Mouse (Mus musculus): Measurements from ENCODE around the gene Naip1. TPM values are rescaled to one million over a fixed set of nuclear protein-coding genes. Genes with fewer than 3 reads are reported as not detected.
"Not testable (repeated sequence)": the region's sequence is repeated elsewhere in the genome, so short reads cannot be mapped to it uniquely, and the experiment has no call there.

Gene Naip1
- polyA plus RNA-seq, 1 experiment from 2014 or later: not detected

- DNase-seq (ENCODE audit: low spot score) (no peak), ATAC-seq (replicated peaks; ENCODE audit: low FRiP score) (no peak)
- no peak overlapping the region for H3K27ac ChIP-seq (ENCODE audit: low read depth, low read length)
- no peaks in the 10 kb centered on the region for H3K27me3 ChIP-seq (ENCODE audit: control insufficient read depth, insufficient read depth, low read length)
- WGBS: 94% methylated on average over 7 of the region's 7 CpGs
- no peak overlapping the region for H3K4me2 ChIP-seq (ENCODE audit: low read depth, low read length, severe bottlenecking)
- H3K4me1 ChIP-seq (replicated peaks; ENCODE audit: control insufficient read depth, insufficient read depth, low read length): no peaks in the 10 kb centered on the region
- peaks cover 6% of the 10 kb centered on the region; the same call in 1 of the 2 replicates for H3K36me3 ChIP-seq (ENCODE audit: control insufficient read depth, insufficient read depth, low read length)
- H3K9me3 ChIP-seq (ENCODE audit: control insufficient read depth, low read length): no peaks in the 10 kb centered on the region
- H3K9ac ChIP-seq (ENCODE audit: low read length): no peak overlapping the region
- H3K4me3 ChIP-seq (ENCODE audit: low read depth, low read length): no peak overlapping the region
Observed at GRCm38 (mm10) chr13:100483610-100484009, 30.9 kb upstream of the Naip1 start.

GRCm38 (mm10) chr13:100463527-100464222, 11.0 kb upstream of the Naip1 start:
- H3K27ac ChIP-seq (ENCODE audit: low read depth, low read length): no peak overlapping the region
- H3K4me3 ChIP-seq (ENCODE audit: low read depth, low read length): no peak overlapping the region
- no peak overlapping the region for H3K4me2 ChIP-seq (ENCODE audit: low read depth, low read length, severe bottlenecking)
- 86% methylated on average over 2 of the region's 2 CpGs for WGBS
- no peaks in the 10 kb centered on the region for H3K27me3 ChIP-seq (ENCODE audit: control insufficient read depth, insufficient read depth, low read length)
- no peak for ATAC-seq (replicated peaks; ENCODE audit: low FRiP score)
- H3K9me3 ChIP-seq (ENCODE audit: control insufficient read depth, low read length): no peaks in the 10 kb centered on the region
- no peak overlapping the region for H3K9ac ChIP-seq (ENCODE audit: low read length)
- H3K36me3 ChIP-seq (ENCODE audit: control insufficient read depth, insufficient read depth, low read length): peaks cover 17% of the 10 kb centered on the region
- no peaks in the 10 kb centered on the region for H3K4me1 ChIP-seq (replicated peaks; ENCODE audit: control insufficient read depth, insufficient read depth, low read length)
- no peak for DNase-seq (ENCODE audit: low spot score)

- Histone ChIP-seq H3K4me1 (replicated peaks; ENCODE audit: control insufficient read depth, insufficient read depth, low read length) (no peaks in the 10 kb centered on the region), H3K9me3 (ENCODE audit: control insufficient read depth, low read length) (no peaks in the 10 kb centered on the region), H3K36me3 (ENCODE audit: control insufficient read depth, insufficient read depth, low read length) (no peaks in the 10 kb centered on the region; the same call in 1 of the 2 replicates), H3K4me2 (ENCODE audit: low read depth, low read length, severe bottlenecking) (no peak overlapping the region), H3K27me3 (ENCODE audit: control insufficient read depth, insufficient read depth, low read length) (no peaks in the 10 kb centered on the region), H3K9ac (ENCODE audit: low read length) (no peak overlapping the region), H3K4me3 (ENCODE audit: low read depth, low read length) (no peak overlapping the region), H3K27ac (ENCODE audit: low read depth, low read length) (no peak overlapping the region)
- ATAC-seq (replicated peaks; ENCODE audit: low FRiP score): no peak
- 82% methylated on average over 3 of the region's 3 CpGs for WGBS
- DNase-seq (ENCODE audit: low spot score): no peak
Observed at GRCm38 (mm10) chr13:100461336-100461735, 8.7 kb upstream of the Naip1 start.

GRCm38 (mm10) chr13:100449495-100449894, 3.2 kb downstream of the Naip1 start:
- Histone ChIP-seq H3K27ac (ENCODE audit: low read depth, low read length) (no peak overlapping the region), H3K9me3 (ENCODE audit: control insufficient read depth, low read length) (no peaks in the 10 kb centered on the region), H3K27me3 (ENCODE audit: control insufficient read depth, insufficient read depth, low read length) (no peaks in the 10 kb centered on the region), H3K9ac (ENCODE audit: low read length) (no peak overlapping the region), H3K4me3 (ENCODE audit: low read depth, low read length) (no peak overlapping the region), H3K36me3 (ENCODE audit: control insufficient read depth, insufficient read depth, low read length) (no peaks in the 10 kb centered on the region), H3K4me1 (replicated peaks; ENCODE audit: control insufficient read depth, insufficient read depth, low read length) (no peaks in the 10 kb centered on the region), H3K4me2 (ENCODE audit: low read depth, low read length, severe bottlenecking) (no peak overlapping the region)
- DNase-seq (ENCODE audit: low spot score) (no peak), ATAC-seq (replicated peaks; ENCODE audit: low FRiP score) (no peak)
- 89% methylated on average over 1 of the region's 1 CpGs for WGBS

GRCm38 (mm10) chr13:100440116-100440515, 12.6 kb downstream of the Naip1 start:
- no peaks in the 10 kb centered on the region for H3K9me3 ChIP-seq (ENCODE audit: control insufficient read depth, low read length)
- no peaks in the 10 kb centered on the region for H3K27me3 ChIP-seq (ENCODE audit: control insufficient read depth, insufficient read depth, low read length)
- no peak overlapping the region for H3K4me2 ChIP-seq (ENCODE audit: low read depth, low read length, severe bottlenecking)
- H3K4me1 ChIP-seq (replicated peaks; ENCODE audit: control insufficient read depth, insufficient read depth, low read length): no peaks in the 10 kb centered on the region
- no peak overlapping the region for H3K9ac ChIP-seq (ENCODE audit: low read length)
- ATAC-seq (replicated peaks; ENCODE audit: low FRiP score) (no peak), DNase-seq (ENCODE audit: low spot score) (no peak)
- H3K4me3 ChIP-seq (ENCODE audit: low read depth, low read length): no peak overlapping the region
- H3K36me3 ChIP-seq (ENCODE audit: control insufficient read depth, insufficient read depth, low read length): no peaks in the 10 kb centered on the region
- WGBS: 74% methylated on average over 3 of the region's 3 CpGs
- H3K27ac ChIP-seq (ENCODE audit: low read depth, low read length): no peak overlapping the region

GRCm38 (mm10) chr13:100438701-100439100, 14.0 kb downstream of the Naip1 start:
- H3K27ac ChIP-seq (ENCODE audit: low read depth, low read length): no peak overlapping the region

GRCm38 (mm10) chr13:100437322-100437825, 15.3 kb downstream of the Naip1 start:
- no peaks in the 10 kb centered on the region for H3K9me3 ChIP-seq (ENCODE audit: control insufficient read depth, low read length)
- WGBS: 74% methylated on average over 3 of the region's 3 CpGs
- DNase-seq (ENCODE audit: low spot score): no peak
- no peak overlapping the region for H3K4me2 ChIP-seq (ENCODE audit: low read depth, low read length, severe bottlenecking)
- no peaks in the 10 kb centered on the region for H3K4me1 ChIP-seq (replicated peaks; ENCODE audit: control insufficient read depth, insufficient read depth, low read length)
- ATAC-seq (replicated peaks; ENCODE audit: low FRiP score): no peak
- no peaks in the 10 kb centered on the region for H3K36me3 ChIP-seq (ENCODE audit: control insufficient read depth, insufficient read depth, low read length)
- no peak overlapping the region for H3K4me3 ChIP-seq (ENCODE audit: low read depth, low read length)
- H3K27ac ChIP-seq (ENCODE audit: low read depth, low read length): no peak overlapping the region
- no peaks in the 10 kb centered on the region for H3K27me3 ChIP-seq (ENCODE audit: control insufficient read depth, insufficient read depth, low read length)
- no peak overlapping the region for H3K9ac ChIP-seq (ENCODE audit: low read length)

More at GRCm38 (mm10) chr13:100438701-100439100, 14.0 kb downstream of the Naip1 start:
- H3K36me3 ChIP-seq (ENCODE audit: control insufficient read depth, insufficient read depth, low read length): no peaks in the 10 kb centered on the region
- no peaks in the 10 kb centered on the region for H3K9me3 ChIP-seq (ENCODE audit: control insufficient read depth, low read length)
- no peak overlapping the region for H3K4me2 ChIP-seq (ENCODE audit: low read depth, low read length, severe bottlenecking)
- DNase-seq (ENCODE audit: low spot score) (no peak), ATAC-seq (replicated peaks; ENCODE audit: low FRiP score) (no peak)
- 59% methylated on average over 1 of the region's 1 CpGs for WGBS
- no peak overlapping the region for H3K4me3 ChIP-seq (ENCODE audit: low read depth, low read length)
- H3K4me1 ChIP-seq (replicated peaks; ENCODE audit: control insufficient read depth, insufficient read depth, low read length): no peaks in the 10 kb centered on the region
- no peak overlapping the region for H3K9ac ChIP-seq (ENCODE audit: low read length)
- H3K27me3 ChIP-seq (ENCODE audit: control insufficient read depth, insufficient read depth, low read length): no peaks in the 10 kb centered on the region

GRCm38 (mm10) chr13:100436556-100437163, 16.0 kb downstream of the Naip1 start:
- not testable (repeated sequence) for H3K4me3 ChIP-seq (ENCODE audit: low read depth, low read length); H3K27me3 ChIP-seq (ENCODE audit: control insufficient read depth, insufficient read depth, low read length); H3K9ac ChIP-seq (ENCODE audit: low read length); H3K36me3 ChIP-seq (ENCODE audit: control insufficient read depth, insufficient read depth, low read length); DNase-seq (ENCODE audit: low spot score); H3K9me3 ChIP-seq (ENCODE audit: control insufficient read depth, low read length); H3K4me2 ChIP-seq (ENCODE audit: low read depth, low read length, severe bottlenecking); H3K27ac ChIP-seq (ENCODE audit: low read depth, low read length); ATAC-seq (replicated peaks; ENCODE audit: low FRiP score); H3K4me1 ChIP-seq (replicated peaks; ENCODE audit: control insufficient read depth, insufficient read depth, low read length)
- WGBS: 82% methylated on average over 1 of the region's 1 CpGs

Measured in forebrain, embryonic 11.5 days (tissue).